Mouse (Mus musculus): ENCODE measurements at regions not wholly inside any gene's neighbourhood (a gene's known extent, or its start where the extent isn't known, plus 50 kb on each side); places are given as distances from the start of the nearest gene placed in this dataset.
"Not testable (repeated sequence)": the region's sequence is repeated elsewhere in the genome, so short reads cannot be mapped to it uniquely, and the experiment has no call there.

DNA sequence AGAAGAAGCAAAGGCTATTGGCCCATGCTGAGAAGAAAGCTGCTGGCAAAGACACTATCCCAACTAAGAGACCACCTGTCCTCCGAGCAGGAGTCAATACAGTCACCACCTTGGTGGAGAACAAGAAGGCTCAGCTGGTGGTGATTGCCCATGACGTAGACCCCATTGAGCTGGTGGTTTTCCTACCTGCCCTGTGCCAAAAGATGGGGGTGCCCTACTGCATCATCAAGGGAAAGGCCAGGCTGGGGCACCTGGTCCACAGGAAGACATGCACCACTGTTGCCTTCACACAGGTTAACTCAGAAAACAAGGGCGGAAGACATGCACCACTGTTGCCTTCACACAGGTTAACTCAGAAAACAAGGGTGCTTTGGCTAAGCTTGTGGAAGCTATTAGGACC is 116.3 kb downstream of the Sox4 start:
- ATAC-seq (ENCODE audit: low FRiP score, low TSS enrichment); H3K9me3 ChIP-seq (ENCODE audit: control insufficient read depth, low read length); H3K9ac ChIP-seq (ENCODE audit: low read depth, low read length); H3K27ac ChIP-seq (ENCODE audit: low read depth, low read length); H3K4me3 ChIP-seq (ENCODE audit: low read length); H3K36me3 ChIP-seq (ENCODE audit: control insufficient read depth, insufficient read depth, low read length); H3K27me3 ChIP-seq (ENCODE audit: control insufficient read depth, insufficient read depth, low read length); H3K4me2 ChIP-seq (replicated peaks; ENCODE audit: low read depth, low read length): not testable (repeated sequence)
- H3K4me1 ChIP-seq (ENCODE audit: control insufficient read depth, insufficient read depth, low read length), result peaks cover 14% of the 10 kb centered on the region; the same call in 1 of the 2 replicates
- 100% methylated on average over 3 of the region's 3 CpGs for WGBS

DNA sequence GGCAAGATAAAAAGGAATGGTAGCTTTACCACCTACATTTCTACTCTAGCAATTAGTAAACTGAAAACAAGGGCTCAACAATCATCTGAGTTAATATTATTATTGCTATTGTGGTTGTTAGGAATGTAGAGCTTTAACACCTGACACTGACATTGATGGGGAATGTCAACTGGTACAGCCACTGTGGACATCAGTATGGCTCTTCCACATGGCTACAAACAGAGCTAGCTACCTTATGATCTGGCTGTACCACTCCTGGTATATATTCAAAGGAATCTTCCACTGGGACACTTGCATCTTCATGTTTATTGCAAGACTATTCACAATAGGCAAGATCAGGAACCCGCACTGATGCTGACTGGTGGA is 119.8 kb downstream of the Sox4 start:
- no peak overlapping the region for H3K27ac ChIP-seq (ENCODE audit: low read depth, low read length)
- no peak for ATAC-seq (ENCODE audit: low FRiP score, low TSS enrichment)
- H3K4me3 ChIP-seq (ENCODE audit: low read length), result no peak overlapping the region
- no peak overlapping the region for H3K9ac ChIP-seq (ENCODE audit: low read depth, low read length)
- no peaks in the 10 kb centered on the region for H3K36me3 ChIP-seq (ENCODE audit: control insufficient read depth, insufficient read depth, low read length)
- no peaks in the 10 kb centered on the region for H3K9me3 ChIP-seq (ENCODE audit: control insufficient read depth, low read length)
- peaks cover 16% of the 10 kb centered on the region; the same call in 1 of the 2 replicates for H3K4me1 ChIP-seq (ENCODE audit: control insufficient read depth, insufficient read depth, low read length)
- 88% methylated on average over 1 of the region's 1 CpGs for WGBS
- H3K4me2 ChIP-seq (replicated peaks; ENCODE audit: low read depth, low read length), result no peak overlapping the region
- H3K27me3 ChIP-seq (ENCODE audit: control insufficient read depth, insufficient read depth, low read length), result no peaks in the 10 kb centered on the region

DNA sequence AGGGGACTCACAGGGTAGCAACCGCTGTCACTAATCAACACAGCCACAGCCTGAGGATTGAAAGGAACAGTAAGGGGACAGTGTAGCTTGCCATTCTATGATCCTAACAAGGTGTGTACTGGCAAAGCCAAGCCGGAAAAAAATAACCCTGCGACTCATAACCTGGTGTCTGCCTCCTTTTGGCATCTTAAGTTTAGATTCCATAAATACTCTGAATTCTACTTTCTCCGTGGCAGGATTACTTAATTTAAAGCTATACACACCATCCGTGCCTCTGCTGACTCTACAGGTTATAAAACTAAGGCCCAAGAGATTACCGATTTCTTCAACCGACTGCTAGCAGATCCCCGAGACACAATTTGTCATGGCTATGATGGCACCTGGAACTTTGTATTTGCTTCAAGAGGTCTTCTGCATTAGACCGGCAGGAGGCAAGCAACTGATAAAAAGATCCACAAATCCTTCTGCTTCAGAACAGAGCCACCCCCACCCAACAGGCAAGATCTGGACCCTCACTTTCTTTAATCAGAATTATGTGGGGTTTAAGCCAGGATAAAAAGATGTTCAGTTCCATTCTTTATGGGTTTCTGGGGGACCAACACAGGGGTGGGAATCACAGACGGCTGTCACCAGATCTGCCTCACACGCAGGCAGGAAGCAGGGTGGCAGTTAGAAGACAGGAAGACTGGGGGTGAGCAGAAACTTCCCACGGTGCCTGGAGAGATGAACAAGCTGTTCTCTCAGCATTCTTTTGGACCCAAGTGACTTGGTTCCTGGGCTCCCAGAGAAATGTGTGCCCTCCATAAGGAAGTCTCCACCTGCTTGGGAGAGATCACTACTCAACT is 120.4 kb downstream of the Sox4 start:
- H3K27ac ChIP-seq (ENCODE audit: low read depth, low read length), result no peak overlapping the region
- WGBS, result 48% methylated on average over 12 of the region's 12 CpGs
- ATAC-seq (ENCODE audit: low FRiP score, low TSS enrichment), result no peak
- no peak overlapping the region for H3K4me2 ChIP-seq (replicated peaks; ENCODE audit: low read depth, low read length)
- peaks cover 16% of the 10 kb centered on the region; the same call in 1 of the 2 replicates for H3K4me1 ChIP-seq (ENCODE audit: control insufficient read depth, insufficient read depth, low read length)
- no peaks in the 10 kb centered on the region for H3K36me3 ChIP-seq (ENCODE audit: control insufficient read depth, insufficient read depth, low read length)
- no peaks in the 10 kb centered on the region for H3K27me3 ChIP-seq (ENCODE audit: control insufficient read depth, insufficient read depth, low read length)
- H3K9ac ChIP-seq (ENCODE audit: low read depth, low read length), result no peak overlapping the region
- H3K4me3 ChIP-seq (ENCODE audit: low read length), result no peak overlapping the region
- H3K9me3 ChIP-seq (ENCODE audit: control insufficient read depth, low read length), result no peaks in the 10 kb centered on the region

DNA sequence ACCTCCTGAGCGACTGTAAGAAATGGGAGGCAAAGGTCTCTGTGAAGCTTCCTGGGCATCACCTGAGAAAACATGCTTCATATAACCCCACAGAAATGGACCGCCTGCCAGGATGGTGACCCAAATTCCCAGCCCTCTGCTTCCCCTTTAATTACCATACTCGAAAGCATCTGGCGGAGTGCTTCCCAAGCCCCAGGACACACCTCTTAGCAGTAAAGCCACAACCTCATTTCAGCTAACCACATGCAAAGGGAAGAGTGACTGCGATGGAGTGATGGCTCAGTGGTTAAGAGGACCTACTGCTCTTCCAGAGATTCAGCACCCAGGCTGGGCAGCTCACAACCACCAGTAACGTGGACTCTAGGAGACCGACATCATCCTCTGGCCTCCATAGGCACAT is 127.2 kb downstream of the Sox4 start:
- no peak overlapping the region for H3K4me3 ChIP-seq (ENCODE audit: low read length)
- WGBS, result 92% methylated on average over 7 of the region's 7 CpGs
- H3K27me3 ChIP-seq (ENCODE audit: control insufficient read depth, insufficient read depth, low read length), result no peaks in the 10 kb centered on the region
- ATAC-seq (ENCODE audit: low FRiP score, low TSS enrichment), result no peak
- no peaks in the 10 kb centered on the region for H3K9me3 ChIP-seq (ENCODE audit: control insufficient read depth, low read length)
- H3K4me1 ChIP-seq (ENCODE audit: control insufficient read depth, insufficient read depth, low read length), result peaks cover 14% of the 10 kb centered on the region
- no peak overlapping the region for H3K9ac ChIP-seq (ENCODE audit: low read depth, low read length)
- H3K27ac ChIP-seq (ENCODE audit: low read depth, low read length), result no peak overlapping the region
- H3K4me2 ChIP-seq (replicated peaks; ENCODE audit: low read depth, low read length), result no peak overlapping the region
- no peaks in the 10 kb centered on the region for H3K36me3 ChIP-seq (ENCODE audit: control insufficient read depth, insufficient read depth, low read length)

DNA sequence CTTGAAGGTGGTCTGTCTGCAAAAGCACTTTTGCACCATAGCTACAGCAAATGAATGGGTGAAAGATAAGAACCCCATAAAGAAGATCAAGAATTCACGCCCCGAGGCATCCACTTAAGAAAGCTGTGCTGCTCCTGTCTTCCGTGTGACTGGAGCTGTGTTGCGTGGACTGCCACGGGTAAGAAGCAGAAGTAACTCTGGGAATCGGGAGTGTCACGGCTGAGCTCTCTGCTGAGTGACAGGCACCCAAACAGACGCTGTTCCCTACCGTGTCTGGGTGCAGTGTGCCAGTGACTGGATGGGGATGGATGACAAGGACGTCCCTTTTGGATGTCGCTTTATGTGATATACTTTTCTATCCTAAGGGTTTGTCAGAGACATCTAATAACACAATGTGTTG is 129.5 kb downstream of the Sox4 start:
- no peak overlapping the region for H3K4me3 ChIP-seq (ENCODE audit: low read length)
- WGBS, result 37% methylated on average over 11 of the region's 11 CpGs
- H3K9ac ChIP-seq (ENCODE audit: low read depth, low read length), result no peak overlapping the region
- H3K27ac ChIP-seq (ENCODE audit: low read depth, low read length), result no peak overlapping the region
- no peak overlapping the region for H3K4me2 ChIP-seq (replicated peaks; ENCODE audit: low read depth, low read length)
- H3K27me3 ChIP-seq (ENCODE audit: control insufficient read depth, insufficient read depth, low read length), result no peaks in the 10 kb centered on the region
- no peaks in the 10 kb centered on the region for H3K9me3 ChIP-seq (ENCODE audit: control insufficient read depth, low read length)
- peaks cover 8% of the 10 kb centered on the region; the same call in 1 of the 2 replicates for H3K4me1 ChIP-seq (ENCODE audit: control insufficient read depth, insufficient read depth, low read length)
- no peaks in the 10 kb centered on the region for H3K36me3 ChIP-seq (ENCODE audit: control insufficient read depth, insufficient read depth, low read length)
- 0 out of 2 replicates have a peak, but pooled peaks have one; percentile 49 for ATAC-seq (ENCODE audit: low FRiP score, low TSS enrichment)

DNA sequence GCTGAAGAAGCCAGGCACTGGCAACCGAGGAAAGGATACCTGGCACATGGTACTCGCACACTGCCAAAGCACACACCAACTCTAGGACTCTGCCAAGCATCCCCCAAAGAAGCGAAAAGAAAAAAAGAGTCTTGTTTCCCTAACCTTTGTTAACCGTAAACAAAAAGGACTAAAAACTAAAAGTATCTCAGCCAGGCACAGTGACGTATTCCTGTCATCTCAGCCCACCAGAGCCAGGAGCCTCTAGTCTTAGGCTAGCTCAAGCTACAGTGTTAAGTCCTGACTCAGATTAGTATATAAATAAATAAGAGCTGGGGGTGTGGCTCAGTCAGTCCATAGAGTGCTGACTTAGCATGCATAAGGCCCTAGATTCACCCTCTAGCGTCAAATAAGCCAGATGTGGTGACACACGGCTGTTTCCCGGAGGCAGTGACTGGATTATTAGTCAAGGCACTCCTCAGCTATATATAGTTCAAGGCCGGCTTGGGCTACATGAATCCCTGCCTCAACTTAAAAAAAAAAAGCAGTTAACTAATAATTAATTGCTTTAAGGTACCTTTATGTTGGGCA is 130.1 kb downstream of the Sox4 start:
- no peaks in the 10 kb centered on the region for H3K9me3 ChIP-seq (ENCODE audit: control insufficient read depth, low read length)
- H3K27ac ChIP-seq (ENCODE audit: low read depth, low read length), result no peak overlapping the region
- H3K27me3 ChIP-seq (ENCODE audit: control insufficient read depth, insufficient read depth, low read length), result no peaks in the 10 kb centered on the region
- H3K4me3 ChIP-seq (ENCODE audit: low read length), result no peak overlapping the region
- 0 out of 2 replicates have a peak, but pooled peaks have one; percentile 46 for ATAC-seq (ENCODE audit: low FRiP score, low TSS enrichment)
- peaks cover 8% of the 10 kb centered on the region; the same call in 1 of the 2 replicates for H3K4me1 ChIP-seq (ENCODE audit: control insufficient read depth, insufficient read depth, low read length)
- 70% methylated on average over 9 of the region's 9 CpGs for WGBS
- H3K4me2 ChIP-seq (replicated peaks; ENCODE audit: low read depth, low read length), result no peak overlapping the region
- no peak overlapping the region for H3K9ac ChIP-seq (ENCODE audit: low read depth, low read length)
- no peaks in the 10 kb centered on the region for H3K36me3 ChIP-seq (ENCODE audit: control insufficient read depth, insufficient read depth, low read length)

DNA sequence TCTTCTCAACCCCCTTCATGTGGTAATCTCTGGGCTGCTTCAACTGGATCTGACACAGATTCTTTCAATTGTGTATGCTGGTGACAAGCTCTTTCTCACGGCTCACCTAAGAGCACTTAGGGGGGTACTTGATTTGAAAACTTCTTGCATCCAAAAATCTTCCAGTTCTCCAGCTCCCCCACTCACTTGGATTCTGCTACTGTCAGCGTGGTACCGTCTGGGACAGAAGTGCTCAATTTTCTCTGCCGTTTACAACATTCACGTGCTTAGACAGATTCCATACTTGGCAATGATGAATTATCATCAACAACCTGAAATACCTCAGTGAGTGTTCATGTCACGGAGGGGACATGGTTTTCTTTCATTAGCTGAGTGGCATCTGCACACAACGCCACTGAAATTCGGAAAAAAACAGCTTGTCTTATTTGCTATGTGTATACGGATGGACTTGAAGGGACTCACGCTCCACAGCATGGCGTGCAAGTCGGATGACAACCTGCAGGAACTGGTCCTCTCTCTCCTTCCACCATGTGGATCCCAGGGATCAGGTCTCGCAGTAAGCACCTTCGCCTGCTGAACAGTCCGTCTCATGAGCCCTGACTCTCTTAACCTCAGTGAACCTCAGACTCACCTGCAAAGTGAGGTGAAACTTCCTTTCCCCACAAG is 132.5 kb downstream of the Sox4 start:
- no peaks in the 10 kb centered on the region for H3K9me3 ChIP-seq (ENCODE audit: control insufficient read depth, low read length)
- no peaks in the 10 kb centered on the region for H3K36me3 ChIP-seq (ENCODE audit: control insufficient read depth, insufficient read depth, low read length)
- no peak overlapping the region for H3K4me2 ChIP-seq (replicated peaks; ENCODE audit: low read depth, low read length)
- no peak overlapping the region for H3K4me3 ChIP-seq (ENCODE audit: low read length)
- no peak for ATAC-seq (ENCODE audit: low FRiP score, low TSS enrichment)
- no peak overlapping the region for H3K27ac ChIP-seq (ENCODE audit: low read depth, low read length)
- H3K27me3 ChIP-seq (ENCODE audit: control insufficient read depth, insufficient read depth, low read length), result no peaks in the 10 kb centered on the region
- H3K4me1 ChIP-seq (ENCODE audit: control insufficient read depth, insufficient read depth, low read length), result peaks cover 8% of the 10 kb centered on the region; the same call in 1 of the 2 replicates
- H3K9ac ChIP-seq (ENCODE audit: low read depth, low read length), result no peak overlapping the region
- 83% methylated on average over 15 of the region's 15 CpGs for WGBS

DNA sequence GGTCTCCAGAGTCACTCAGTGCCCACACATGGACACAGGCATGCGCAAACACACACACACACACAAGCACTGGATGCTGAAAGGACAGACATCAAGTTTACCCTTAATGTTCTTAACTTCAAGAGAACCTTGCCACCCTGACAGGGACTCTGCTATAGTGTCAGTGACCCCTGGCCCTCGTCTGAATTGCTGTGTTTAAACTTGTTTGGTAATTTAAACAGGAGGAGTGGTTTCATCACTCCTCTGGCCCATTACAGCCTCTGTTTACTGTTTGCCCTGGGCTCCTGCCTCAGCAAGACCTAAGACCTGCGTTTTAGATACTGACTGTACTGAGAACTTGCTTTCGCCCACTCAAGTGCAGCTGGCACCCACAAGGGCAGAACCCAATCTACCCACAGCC is 139.4 kb downstream of the Sox4 start:
- no peaks in the 10 kb centered on the region for H3K36me3 ChIP-seq (ENCODE audit: control insufficient read depth, insufficient read depth, low read length)
- H3K9ac ChIP-seq (ENCODE audit: low read depth, low read length), result no peak overlapping the region
- H3K27ac ChIP-seq (ENCODE audit: low read depth, low read length), result no peak overlapping the region
- H3K4me2 ChIP-seq (replicated peaks; ENCODE audit: low read depth, low read length), result no peak overlapping the region
- 66% methylated on average over 4 of the region's 4 CpGs for WGBS
- no peak for ATAC-seq (ENCODE audit: low FRiP score, low TSS enrichment)
- peaks cover 18% of the 10 kb centered on the region; the same call in 1 of the 2 replicates for H3K4me1 ChIP-seq (ENCODE audit: control insufficient read depth, insufficient read depth, low read length)
- no peaks in the 10 kb centered on the region for H3K9me3 ChIP-seq (ENCODE audit: control insufficient read depth, low read length)
- H3K4me3 ChIP-seq (ENCODE audit: low read length), result no peak overlapping the region
- no peaks in the 10 kb centered on the region for H3K27me3 ChIP-seq (ENCODE audit: control insufficient read depth, insufficient read depth, low read length)
